Mouse (Mus musculus) hindbrain, embryonic 16.5 days (tissue): Measurements from ENCODE around the gene Ddb1. TPM values are rescaled to one million over a fixed set of nuclear protein-coding genes. Genes with fewer than 3 reads are reported as not detected.

Experiments used
- ATAC-seq: fragments of 200-750 bp; cut with Nextera tagmentation; 2 replicates; pipeline ENCODE4 v1.8.0; 2017; ENCODE audit warnings: moderate TSS enrichment, moderate library complexity
- H3K27ac ChIP-seq: fragments of 300-500 bp; sonication (generic); 2 replicates; pipeline ENCODE4 v1.5.1; 2014; ENCODE audit warnings: low read depth, mild to moderate bottlenecking, control low read depth, low read length, moderate library complexity
- H3K27me3 ChIP-seq: fragments of 300-500 bp; sonication (generic); replicated peaks from 2 replicates; pipeline ENCODE4 v1.6.1; 2014; ENCODE audit warnings: low read length; ENCODE audit not compliant: control insufficient read depth, insufficient read depth
- H3K36me3 ChIP-seq: fragments of 300-500 bp; sonication (generic); 2 replicates; pipeline ENCODE4 v1.6.1; 2014; ENCODE audit warnings: mild to moderate bottlenecking, low read length, moderate library complexity, mixed read lengths; ENCODE audit not compliant: control insufficient read depth, insufficient read depth
- H3K4me1 ChIP-seq: fragments of 300-500 bp; sonication (generic); 2 replicates; pipeline ENCODE4 v1.6.1; 2014; ENCODE audit warnings: low read depth, low read length; ENCODE audit not compliant: control insufficient read depth, insufficient read depth
- H3K4me2 ChIP-seq: fragments of 300-500 bp; sonication (generic); 2 replicates; pipeline ENCODE4 v1.6.1; 2014; ENCODE audit warnings: mild to moderate bottlenecking, low read length, control low read depth, moderate library complexity
- H3K4me3 ChIP-seq: fragments of 300-500 bp; sonication (generic); 2 replicates; pipeline ENCODE4 v1.5.1; 2014; ENCODE audit warnings: mild to moderate bottlenecking, low read length, control low read depth, moderate library complexity
- H3K9ac ChIP-seq: fragments of 300-500 bp; sonication (generic); 2 replicates; pipeline ENCODE4 v1.6.1; 2014; ENCODE audit warnings: low read depth, mild to moderate bottlenecking, control low read depth, low read length, moderate library complexity
- H3K9me3 ChIP-seq: fragments of 300-500 bp; sonication (generic); 2 replicates; pipeline ENCODE4 v1.6.1; 2014; ENCODE audit warnings: mild to moderate bottlenecking, low read length, moderate library complexity; ENCODE audit not compliant: control insufficient read depth
- WGBS: fragments of 180-500 bp; shearing (Covaris S2); extraction: QIAGEN DNeasy Blood & Tissue Kit; methylation state at CpG from one replicate; pipeline ENCODE4 v1.1.7; 2014; 5-methylcytosine and 5-hydroxymethylcytosine counted together
- polyA plus RNA-seq: library from polyadenylated mRNA; unstranded; fragments of >200 nt; fragmentation: Nextera tagmentation; extraction: Ambion mirVana; gene quantifications from 2 replicates; pipeline ENCODE4 v1.2.1, GENCODE M21; 2015

Ddb1 gene
- polyA plus RNA-seq, 1 experiment from 2014 or later: 203 TPM

DNA sequence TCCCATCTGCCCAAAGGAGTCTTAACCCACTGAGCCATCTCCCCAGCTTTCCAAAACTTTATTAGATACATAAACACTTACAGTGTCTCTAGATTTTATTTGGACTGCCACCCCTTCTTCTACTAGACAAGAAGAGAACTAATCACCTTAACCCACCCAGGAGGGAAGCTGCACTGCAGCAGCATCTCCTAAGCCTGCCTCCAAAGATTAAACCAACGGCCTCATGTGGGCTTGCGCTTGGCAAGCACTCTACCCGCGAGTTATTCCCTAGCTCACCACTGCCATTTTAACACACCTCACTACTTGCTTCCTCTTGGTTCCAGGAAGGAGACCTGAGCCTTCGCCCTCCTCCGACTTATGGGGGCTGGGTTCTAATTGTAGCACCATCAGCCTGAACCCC lies 40.8 kb upstream of the Ddb1 start:
- Histone ChIP-seq H3K4me2 (no peak overlapping the region), H3K27ac (no peak overlapping the region), H3K4me3 (no peak overlapping the region), H3K9ac (no peak overlapping the region), H3K36me3 (no peaks in the 10 kb centered on the region), H3K9me3 (no peaks in the 10 kb centered on the region), H3K27me3 (no peaks in the 10 kb centered on the region; the same call in 1 of the 2 replicates), H3K4me1 (no peaks in the 10 kb centered on the region)
- 88% methylated on average over 6 of the region's 6 CpGs for WGBS
- no peak for ATAC-seq

DNA sequence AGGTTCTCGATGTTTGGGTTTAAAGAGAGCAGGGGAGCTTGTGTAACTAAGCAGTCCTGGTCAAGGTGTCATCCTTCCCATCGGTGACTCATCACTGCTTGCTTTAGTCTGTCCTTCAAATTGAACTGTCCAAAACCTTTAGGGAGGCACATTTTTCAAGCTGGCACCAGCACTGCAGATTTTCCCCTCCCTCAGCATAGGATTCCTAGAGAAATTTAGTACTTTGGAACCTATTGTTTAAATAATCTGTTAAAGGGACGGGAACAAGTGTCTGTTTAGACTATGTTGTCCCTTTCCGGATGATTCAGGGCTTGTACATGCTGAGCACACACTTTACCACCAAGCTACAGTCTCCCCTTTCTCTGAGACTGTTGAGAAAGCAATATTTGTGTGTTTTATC lies 39.9 kb upstream of the Ddb1 start:
- 81% methylated on average over 4 of the region's 4 CpGs for WGBS
- Histone ChIP-seq H3K27ac (no peak overlapping the region), H3K9me3 (no peaks in the 10 kb centered on the region)

DNA sequence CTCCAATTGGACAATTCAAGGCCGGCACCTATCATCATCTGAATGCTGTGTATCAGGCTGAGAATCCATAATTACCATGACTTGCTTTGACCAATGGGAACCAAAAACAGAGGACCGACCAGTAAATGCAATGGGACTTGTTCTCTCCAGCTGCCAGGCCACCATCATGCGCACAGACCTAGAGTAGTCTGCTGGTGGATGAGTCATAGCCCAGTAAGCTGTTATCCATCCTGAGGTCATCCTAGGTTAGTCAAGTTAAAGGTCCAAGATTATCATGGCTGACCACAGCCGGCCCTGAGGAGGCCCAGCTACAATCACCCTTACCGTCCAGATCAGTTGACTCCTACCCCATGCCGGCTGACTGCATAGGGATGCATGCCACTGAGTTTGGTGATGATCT lies 35.5 kb upstream of the Ddb1 start:
- H3K9me3 ChIP-seq: no peaks in the 10 kb centered on the region
- no peak overlapping the region for H3K4me2 ChIP-seq
- no peak for ATAC-seq
- no peak overlapping the region for H3K4me3 ChIP-seq
- 93% methylated on average over 6 of the region's 6 CpGs for WGBS
- H3K36me3 ChIP-seq: peaks cover 17% of the 10 kb centered on the region
- H3K27ac ChIP-seq: no peak overlapping the region
- no peak overlapping the region for H3K9ac ChIP-seq
- H3K27me3 ChIP-seq: no peaks in the 10 kb centered on the region; the same call in 1 of the 2 replicates
- H3K4me1 ChIP-seq: no peaks in the 10 kb centered on the region

More for the DNA sequence above, 39.9 kb upstream of the Ddb1 start:
- no peak overlapping the region for H3K4me3 ChIP-seq
- no peak overlapping the region for H3K4me2 ChIP-seq
- no peak overlapping the region for H3K9ac ChIP-seq
- peaks cover 2% of the 10 kb centered on the region; the same call in 1 of the 2 replicates for H3K36me3 ChIP-seq
- no peaks in the 10 kb centered on the region; the same call in 1 of the 2 replicates for H3K27me3 ChIP-seq
- ATAC-seq: no peak
- no peaks in the 10 kb centered on the region for H3K4me1 ChIP-seq

DNA sequence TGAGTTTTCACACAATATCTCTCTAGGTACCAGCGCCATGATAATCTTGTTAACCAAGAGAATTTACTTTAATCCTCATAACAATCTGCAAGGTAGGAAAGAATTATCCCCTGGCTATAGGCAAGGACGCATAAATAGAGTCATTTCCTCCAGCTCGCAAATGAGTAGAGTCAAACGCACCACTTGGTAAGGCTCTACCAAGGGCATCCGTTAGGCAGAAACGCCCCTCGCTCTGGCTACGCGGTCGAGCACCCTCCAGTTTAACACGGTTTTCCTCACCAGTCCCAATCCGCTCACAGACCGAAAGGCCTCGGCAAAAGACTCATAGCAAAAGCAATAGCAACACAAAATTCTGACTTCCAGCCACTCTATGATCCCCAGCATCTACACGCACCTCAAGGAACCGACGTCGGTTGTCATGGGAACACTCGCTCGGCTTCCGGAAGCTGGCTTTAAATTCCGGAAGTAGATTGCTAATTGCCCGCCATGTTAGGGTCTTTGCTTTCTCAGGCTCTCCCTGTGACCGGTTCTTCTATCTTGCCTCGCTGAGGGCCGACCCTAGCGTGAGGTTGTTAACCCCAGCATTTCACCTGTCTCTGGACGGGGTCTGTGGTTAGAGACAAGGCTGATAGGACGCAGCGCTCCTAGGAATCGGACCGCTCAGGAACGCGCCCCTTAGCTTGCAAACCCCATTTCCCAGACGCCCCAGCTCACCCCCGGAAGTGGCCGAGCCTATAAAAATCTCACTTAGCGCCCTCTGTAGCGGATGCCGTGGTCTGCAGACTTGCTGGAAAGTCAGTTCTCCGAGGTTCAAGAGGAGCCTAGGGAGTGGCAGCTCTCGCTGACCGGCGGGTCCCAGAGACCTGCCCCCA lies 28.2 kb upstream of the Ddb1 start, which contains the start of the genes Cyb561a3 and Tmem138:
Cyb561a3 (plus strand) TSS at position 483 of the 872 bp plus-strand sequence.
Tmem138 (minus strand) TSS at position 673 of the 872 bp plus-strand sequence.
- Histone ChIP-seq H3K27me3 (no peaks in the 10 kb centered on the region), H3K4me2 (peak within 1 kb of the TSS; percentile 77), H3K27ac (peak within 1 kb of the TSS; percentile 93), H3K4me1 (peaks cover 15% of the 10 kb centered on the region), H3K36me3 (peaks cover 12% of the 10 kb centered on the region), H3K9me3 (no peaks in the 10 kb centered on the region), H3K9ac (peak within 1 kb of the TSS; percentile 78), H3K4me3 (peak within 1 kb of the TSS; percentile 70)
- WGBS: under 1% methylated on average over 44 of the region's 44 CpGs
- peak; percentile 98 for ATAC-seq

DNA sequence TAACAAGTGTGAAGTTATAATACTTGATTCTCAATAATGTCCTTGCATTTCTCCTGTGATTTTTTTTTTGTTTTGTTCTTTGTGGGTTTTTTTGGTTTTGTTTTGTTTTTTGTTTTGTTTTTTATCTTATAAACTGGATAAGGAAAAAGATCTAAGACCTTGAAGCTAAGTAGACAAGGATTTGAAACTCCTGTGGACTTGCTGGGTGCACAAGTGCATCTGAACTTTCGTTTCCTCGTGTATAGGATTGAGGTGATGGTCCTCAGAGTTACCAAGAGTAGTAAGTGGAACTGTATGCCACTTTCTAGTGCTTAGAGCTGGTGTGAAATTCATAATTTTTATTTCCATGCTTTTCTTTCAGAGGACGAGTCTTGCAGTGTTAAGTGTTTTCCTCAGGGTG lies 25.0 kb upstream of the Ddb1 start:
- no peaks in the 10 kb centered on the region for H3K9me3 ChIP-seq

DNA sequence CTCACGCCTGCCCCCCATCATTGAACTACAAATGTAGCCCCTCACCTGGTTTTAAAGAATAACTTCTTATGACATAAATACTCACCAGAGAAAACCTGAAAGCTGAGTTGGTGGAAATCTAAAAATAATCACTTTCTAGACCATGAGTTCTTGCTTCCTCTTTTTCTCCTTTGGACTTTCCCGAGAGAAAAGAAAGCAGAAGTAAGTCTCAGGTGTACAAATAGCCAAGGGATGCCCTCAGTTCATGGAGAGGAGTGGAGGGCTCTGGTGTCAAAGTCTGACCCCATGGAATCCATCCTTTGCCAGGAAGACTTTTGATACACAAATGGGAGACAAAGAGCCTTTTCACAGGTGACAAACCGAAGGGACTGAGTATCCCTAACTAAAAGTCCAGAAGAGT lies 24.4 kb upstream of the Ddb1 start:
- Histone ChIP-seq H3K9me3 (no peaks in the 10 kb centered on the region), H3K4me1 (peaks cover 13% of the 10 kb centered on the region), H3K27me3 (no peaks in the 10 kb centered on the region), H3K36me3 (no peaks in the 10 kb centered on the region), H3K4me2 (no peak overlapping the region), H3K9ac (no peak overlapping the region), H3K4me3 (no peak overlapping the region), H3K27ac (no peak overlapping the region)
- 89% methylated on average over 3 of the region's 3 CpGs for WGBS
- no peak for ATAC-seq

More for the DNA sequence above, 25.0 kb upstream of the Ddb1 start:
- no peaks in the 10 kb centered on the region for H3K27me3 ChIP-seq
- H3K9ac ChIP-seq: no peak overlapping the region
- no peak for ATAC-seq
- peaks cover 15% of the 10 kb centered on the region for H3K4me1 ChIP-seq
- 0 out of 2 replicates have a peak, but pooled peaks cover under 1% of the 10 kb centered on the region for H3K36me3 ChIP-seq
- 87% methylated on average over 3 of the region's 3 CpGs for WGBS
- no peak overlapping the region for H3K4me3 ChIP-seq
- H3K27ac ChIP-seq: no peak overlapping the region
- H3K4me2 ChIP-seq: no peak overlapping the region

DNA sequence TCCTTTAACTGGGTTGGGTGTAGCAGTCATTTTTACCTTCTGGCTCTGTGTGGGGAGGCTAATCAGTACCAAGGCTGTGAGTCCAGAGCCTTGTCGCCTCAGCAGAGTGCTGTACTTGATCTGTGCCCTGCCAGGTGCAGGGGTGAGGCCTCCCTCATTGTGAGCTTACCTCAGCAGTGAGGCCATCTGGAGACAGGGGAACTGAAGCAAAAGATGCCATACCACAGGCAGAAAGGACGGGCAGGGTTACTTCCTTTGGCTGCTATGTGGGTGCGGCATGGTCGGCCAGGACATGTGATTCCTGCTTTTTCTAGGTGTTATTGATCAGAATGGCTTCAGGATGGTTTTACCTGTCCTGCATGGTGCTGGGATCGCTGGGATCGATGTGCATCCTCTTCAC lies 23.1 kb upstream of the Ddb1 start:
- no peaks in the 10 kb centered on the region for H3K9me3 ChIP-seq
- no peaks in the 10 kb centered on the region for H3K36me3 ChIP-seq
- H3K4me2 ChIP-seq: no peak overlapping the region
- H3K4me1 ChIP-seq: peaks cover 7% of the 10 kb centered on the region
- H3K4me3 ChIP-seq: no peak overlapping the region
- H3K27me3 ChIP-seq: no peaks in the 10 kb centered on the region
- no peak overlapping the region for H3K9ac ChIP-seq
- ATAC-seq: no peak
- 92% methylated on average over 6 of the region's 6 CpGs for WGBS
- no peak overlapping the region for H3K27ac ChIP-seq

DNA sequence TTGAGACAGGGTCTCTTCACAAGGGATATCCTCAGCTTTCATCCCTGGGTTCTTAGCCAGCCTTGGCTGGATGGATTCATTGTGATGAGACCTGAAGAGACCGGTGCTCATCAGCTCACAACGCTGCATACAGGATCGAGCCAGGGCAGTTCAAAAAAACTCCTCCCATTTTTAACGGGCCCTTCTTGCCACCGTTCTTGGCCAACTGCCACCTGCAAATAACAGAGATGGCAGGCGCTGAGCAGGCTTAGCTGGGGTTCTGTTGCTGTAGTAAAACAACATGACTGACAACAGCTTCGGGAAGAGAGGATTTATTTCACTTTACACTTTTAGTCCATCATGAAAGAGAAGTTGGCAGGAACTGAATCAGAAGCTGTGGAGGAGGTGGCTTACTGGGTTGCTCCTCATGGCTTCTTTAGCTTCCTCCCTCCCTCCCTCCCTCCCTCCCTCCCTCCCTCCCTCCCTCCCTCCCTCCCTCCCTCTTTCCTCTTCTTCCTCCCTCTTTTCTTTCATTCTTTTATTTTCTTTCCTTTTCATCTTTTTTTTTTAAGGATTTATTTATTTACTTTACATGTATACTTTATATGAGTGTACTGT lies 21.5 kb upstream of the Ddb1 start:
- Histone ChIP-seq H3K27ac (no peak overlapping the region), H3K4me1 (peaks cover under 1% of the 10 kb centered on the region; the same call in 1 of the 2 replicates), H3K27me3 (no peaks in the 10 kb centered on the region), H3K9me3 (no peaks in the 10 kb centered on the region), H3K4me3 (no peak overlapping the region), H3K9ac (no peak overlapping the region), H3K4me2 (no peak overlapping the region), H3K36me3 (0 out of 2 replicates have a peak, but pooled peaks cover 3% of the 10 kb centered on the region)
- ATAC-seq: no peak
- 63% methylated on average over 7 of the region's 7 CpGs for WGBS

DNA sequence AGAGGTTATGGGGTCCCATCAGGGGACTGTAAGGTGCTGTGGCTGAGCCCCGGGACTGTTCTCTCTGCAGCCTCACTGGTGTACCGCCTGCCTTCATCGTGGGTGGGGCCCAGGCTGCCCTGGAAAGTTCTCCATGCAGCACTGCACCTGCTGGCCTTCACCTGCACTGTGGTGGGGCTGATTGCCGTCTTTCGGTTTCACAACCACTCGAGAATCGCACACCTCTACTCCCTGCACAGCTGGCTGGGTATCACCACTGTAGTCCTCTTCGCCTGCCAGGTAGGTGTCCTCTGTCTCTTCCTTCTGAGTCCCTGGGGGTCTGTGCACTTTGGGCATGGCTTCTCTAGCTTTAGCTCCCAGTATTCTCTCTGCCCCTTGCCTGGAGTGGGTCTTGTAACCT lies 20.0 kb upstream of the Ddb1 start:
- no peak overlapping the region for H3K4me3 ChIP-seq
- no peaks in the 10 kb centered on the region for H3K4me1 ChIP-seq
- no peak for ATAC-seq
- H3K4me2 ChIP-seq: no peak overlapping the region
- H3K36me3 ChIP-seq: 0 out of 2 replicates have a peak, but pooled peaks cover 3% of the 10 kb centered on the region
- 93% methylated on average over 8 of the region's 8 CpGs for WGBS
- H3K9ac ChIP-seq: no peak overlapping the region
- H3K27me3 ChIP-seq: no peaks in the 10 kb centered on the region
- H3K27ac ChIP-seq: no peak overlapping the region
- no peaks in the 10 kb centered on the region for H3K9me3 ChIP-seq
